Mouse (Mus musculus) CD8-positive naive resting alpha-beta T cell, adult 57 days (primary cell): ENCODE measurements around the gene Olfr490. TPM values are rescaled to one million over a fixed set of nuclear protein-coding genes. Genes with fewer than 3 reads are reported as not detected.

Source experiments
- total RNA-seq: library from RNA; stranded (reverse); gene quantifications from one replicate; pipeline ENCODE4 v1.2.4, GENCODE M21; 2023

The Olfr490 gene
- not detected for total RNA-seq

DNA sequence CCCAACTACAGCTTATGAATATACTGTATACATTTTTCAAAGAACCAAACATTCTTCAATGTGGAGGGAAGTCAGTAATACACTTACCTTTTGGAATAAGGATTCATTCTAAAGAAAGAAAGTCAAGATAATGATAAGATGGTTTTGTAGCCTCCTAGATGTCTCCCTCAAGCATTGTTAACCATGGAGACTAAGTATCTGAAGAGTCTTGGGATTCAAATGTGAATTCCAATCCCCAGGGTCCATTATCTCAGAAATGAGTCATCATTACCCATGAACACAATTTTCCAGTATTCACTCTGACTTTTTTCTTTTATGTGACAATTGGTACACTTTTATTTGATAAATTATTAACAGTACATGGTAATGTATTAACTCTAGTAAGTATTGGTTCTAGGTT is at the start of gene Olfr490:
Gene Olfr490, minus strand, starts transcription at position 101 of the 400 bp plus-strand sequence.

DNA sequence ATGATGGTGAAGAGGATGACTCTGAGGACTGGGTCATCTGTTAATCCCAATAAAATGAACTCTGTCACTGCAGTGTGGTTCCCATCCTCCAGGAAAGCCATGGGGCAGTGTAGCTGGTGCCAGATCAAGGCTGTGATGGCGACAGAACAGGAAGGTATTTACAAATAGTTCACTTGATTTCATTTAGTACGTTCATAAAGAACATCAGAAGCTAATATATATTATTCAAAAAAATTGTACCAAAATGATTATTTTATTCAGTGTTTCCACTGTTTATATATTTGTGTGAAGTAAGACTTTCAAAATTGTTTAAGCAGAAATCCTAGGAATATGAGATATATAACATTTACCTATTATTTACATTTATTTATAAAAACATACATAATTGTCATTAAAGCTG is 34.8 kb upstream of the Olfr490 start, which contains the start of gene Olfr492:
Gene Olfr492, minus strand, starts transcription at position 101 of the 400 bp plus-strand sequence.

GRCm38 (mm10) chr7:108313151-108313550 is 24.4 kb upstream of the Olfr490 start, which contains the start of gene Olfr491:
Olfr491 (plus strand) TSS chr7:108313451.

GRCm38 (mm10) chr7:108258247-108258646 is 30.5 kb downstream of the Olfr490 start, which contains the start of gene Olfr488:
Olfr488 (minus strand) TSS chr7:108258347.

Other genes with a start within 250 kb of the Olfr490 start
- not detected for gene Olfr479, start 238.2 kb downstream of the Olfr490 start, total RNA-seq
- gene Olfr480, start 221.6 kb downstream of the Olfr490 start, total RNA-seq: not detected
- gene Olfr481, start 209.1 kb downstream of the Olfr490 start, total RNA-seq: not detected
- gene Olfr482, start 191.3 kb downstream of the Olfr490 start, total RNA-seq: 1.3 TPM
- not detected for gene Olfr483, start 188.1 kb downstream of the Olfr490 start, total RNA-seq
- not detected for gene Olfr484, start 161.5 kb downstream of the Olfr490 start, total RNA-seq
- not detected for gene Olfr485, start 129.1 kb downstream of the Olfr490 start, total RNA-seq
- gene Olfr486, start 116.2 kb downstream of the Olfr490 start, total RNA-seq: not detected
- not detected for gene Olfr487, start 74.3 kb downstream of the Olfr490 start, total RNA-seq
- gene Olfr488, start 30.6 kb downstream of the Olfr490 start, total RNA-seq: not detected
- not detected for gene Olfr491, start 24.5 kb upstream of the Olfr490 start, total RNA-seq
- not detected for gene Olfr492, start 34.7 kb upstream of the Olfr490 start, total RNA-seq
- not detected for gene Olfr493, start 58.0 kb upstream of the Olfr490 start, total RNA-seq
- gene Olfr494, start 76.4 kb upstream of the Olfr490 start, total RNA-seq: not detected
- gene Olfr495, start 104.2 kb upstream of the Olfr490 start, total RNA-seq: not detected
- gene Olfr497, start 131.5 kb upstream of the Olfr490 start, total RNA-seq: not detected
- gene Olfr498, start 176.4 kb upstream of the Olfr490 start, total RNA-seq: not detected
- gene Olfr502, start 236.1 kb upstream of the Olfr490 start, total RNA-seq: not detected